Mouse (Mus musculus) layer of hippocampus, adult 9-10 months (tissue): ENCODE measurements around the gene Micu2.
A peak's percentile ranks its signal among the peaks of the same experiment; 100 is the strongest.

Experiments used
- DNase-seq: peaks from one replicate; pipeline ENCODE4 v3.0.0; 2022; ENCODE audit warnings: low spot score

Micu2 gene

GRCm38 (mm10) chr14:57892961-57893360, 106.1 kb downstream of the Micu2 start:
- DNase-seq, result no peak

GRCm38 (mm10) chr14:57890011-57890842, 108.8 kb downstream of the Micu2 start, which contains the start of gene Zdhhc20:
TSS of gene Zdhhc20 (minus strand) at chr14:57890276.
- peak; percentile 83 for DNase-seq

GRCm38 (mm10) chr14:57889541-57890010, 109.5 kb downstream of the Micu2 start:
- no peak for DNase-seq

DNA sequence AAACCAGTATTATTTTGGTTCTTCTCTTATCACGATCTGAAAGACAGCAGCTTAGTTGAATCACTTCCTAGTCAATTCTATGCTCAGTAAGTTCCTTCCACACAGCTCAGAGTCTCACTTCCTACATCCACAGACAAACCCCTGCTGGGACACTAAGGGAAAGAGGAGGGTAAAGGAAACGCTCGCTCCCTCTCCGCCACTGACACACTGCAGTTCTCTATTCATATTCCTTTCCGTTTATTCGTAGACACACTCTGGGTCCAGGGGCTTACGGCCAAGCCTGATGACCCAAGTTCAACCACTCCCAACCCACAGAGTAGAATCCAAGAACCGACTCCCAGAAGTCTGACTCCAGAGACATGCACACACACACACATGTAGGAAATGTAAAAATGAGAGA, 111.9 kb downstream of the Micu2 start:
- DNase-seq, result no peak

GRCm38 (mm10) chr14:57886032-57886431, 113.0 kb downstream of the Micu2 start:
- DNase-seq, result no peak

DNA sequence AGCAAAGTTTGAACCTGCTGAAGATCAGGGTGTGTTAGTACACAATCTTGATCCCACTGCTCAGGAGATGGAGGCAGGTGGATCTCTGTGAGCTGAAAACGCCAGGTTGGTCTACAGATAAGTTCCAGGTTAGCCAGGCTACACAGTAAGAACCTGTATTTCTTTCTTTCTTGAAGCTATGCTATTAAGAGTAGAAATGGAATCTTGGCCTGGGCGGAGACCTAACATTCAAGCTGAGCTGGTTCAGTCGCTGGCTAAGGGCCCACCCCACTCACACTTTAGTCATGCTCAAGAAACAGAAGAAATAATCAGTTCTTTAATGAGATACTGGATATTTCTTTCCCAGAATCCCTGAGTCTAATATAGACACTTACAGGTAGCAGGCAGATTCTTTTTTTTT, 115.7 kb downstream of the Micu2 start:
- DNase-seq, result no peak

DNA sequence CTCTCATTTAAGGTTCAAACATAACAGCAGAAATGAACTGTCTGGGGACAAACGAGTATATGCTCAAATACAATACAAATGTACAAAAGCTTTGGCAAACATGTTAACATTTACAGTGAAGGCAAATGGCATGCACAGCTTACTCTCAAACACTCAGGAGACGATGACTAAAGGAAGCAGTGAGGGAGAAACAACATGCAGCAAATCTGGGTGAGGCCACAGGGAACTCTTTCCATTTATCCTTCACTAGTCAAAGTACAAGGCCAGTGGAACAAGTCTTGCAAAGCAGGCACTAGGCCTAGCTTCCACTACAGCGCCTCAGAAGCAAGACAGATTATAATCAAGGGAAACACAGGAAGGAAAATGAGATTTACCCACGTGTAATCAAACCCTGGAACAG, 116.3 kb downstream of the Micu2 start:
- no peak for DNase-seq

DNA sequence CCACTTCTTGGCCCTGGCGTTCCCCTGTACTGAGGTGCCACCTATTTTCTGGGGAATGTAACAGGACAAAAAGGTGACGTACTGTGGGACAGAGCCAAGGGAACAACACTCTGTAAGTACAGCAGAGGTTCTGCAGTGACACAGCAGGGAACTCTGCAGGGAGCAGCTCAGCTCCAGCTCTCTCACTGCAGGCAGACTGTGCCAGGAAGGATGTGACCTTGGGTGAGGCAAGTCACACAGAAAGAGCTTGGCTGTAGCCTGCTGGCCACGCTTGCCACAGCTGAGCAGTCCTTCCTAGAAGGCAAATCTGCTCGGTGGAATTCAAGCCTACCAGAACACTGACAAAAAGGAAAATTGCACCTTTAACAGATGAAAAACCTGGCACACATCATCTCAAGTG, 117.3 kb downstream of the Micu2 start:
- DNase-seq, result no peak

- no peak for DNase-seq
These were observed 118.0 kb downstream of the Micu2 start for GRCm38 (mm10) chr14:57881074-57881473.

GRCm38 (mm10) chr14:57877921-57878320, 121.1 kb downstream of the Micu2 start:
- DNase-seq, result no peak

DNA sequence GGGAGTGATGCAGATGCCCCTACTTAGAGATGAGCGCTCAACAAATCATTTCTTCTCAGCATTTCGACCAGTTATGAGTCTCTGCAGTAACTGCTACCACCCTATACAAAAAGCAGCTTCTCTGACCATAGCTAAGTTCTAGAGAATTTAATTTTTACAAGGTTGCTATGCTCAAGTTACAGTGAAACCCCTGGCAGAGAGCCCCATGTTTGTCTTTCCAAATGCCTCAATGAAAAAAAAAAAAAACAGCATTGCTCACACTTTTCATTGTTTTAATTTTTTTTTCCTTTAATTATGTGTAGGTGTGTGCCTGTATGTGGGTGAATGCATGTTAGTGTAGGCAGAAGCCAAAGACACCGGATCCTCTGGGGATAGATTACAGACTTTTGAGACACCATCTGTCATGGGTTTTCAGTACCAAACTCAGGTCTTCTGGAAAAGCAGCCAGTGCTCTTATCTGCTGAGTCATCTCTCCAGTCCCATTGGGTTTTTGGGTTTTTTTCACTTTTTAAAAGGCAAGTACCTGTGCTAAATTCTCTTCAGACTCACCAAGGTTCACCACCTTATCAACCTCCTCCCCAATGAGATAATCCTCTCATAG, 132.3 kb downstream of the Micu2 start:
- DNase-seq, result no peak
